Mouse (Mus musculus) heart, postnatal 4 days (tissue): ENCODE results near the gene Gm49392. TPM values are rescaled to one million over a fixed set of nuclear protein-coding genes. Genes with fewer than 3 reads are reported as not detected.

Experiments used
- total RNA-seq, 2 experiments: library from RNA; stranded (reverse); gene quantifications; 2 replicates each; pipeline ENCODE4 v1.2.3; 2021

The Gm49392 gene
- total RNA-seq, 2 experiments from 2014 or later, result 0.68 to 1.2 TPM

Other genes starting within 250 kb of the Gm49392 start
- gene BC051665, start 110.5 kb downstream of the Gm49392 start, total RNA-seq, result not detected
- not detected for gene Ctsll3, start 94.0 kb downstream of the Gm49392 start, total RNA-seq
- gene 4930486L24Rik, start 32.4 kb downstream of the Gm49392 start, total RNA-seq, result not detected
- 1 to 10 TPM; 6.1 to 7.2 TPM for gene Ctla2b, start 553 bp upstream of the Gm49392 start, total RNA-seq
- gene Tpbpb, start 8.0 kb upstream of the Gm49392 start, total RNA-seq, result not detected
- 1 to 10 TPM in 1 of 2 experiments, not detected in 1; 1.1 TPM for gene Gm49393, start 38.7 kb upstream of the Gm49392 start, total RNA-seq
- gene Gm49391, start 39.7 kb upstream of the Gm49392 start, total RNA-seq, result 1 to 10 TPM; 1.8 to 3.6 TPM
- 100 to 1,000 TPM; 106 to 123 TPM for gene Ctla2a, start 39.7 kb upstream of the Gm49392 start, total RNA-seq
- not detected for gene Tpbpa, start 45.1 kb upstream of the Gm49392 start, total RNA-seq
- not detected for gene Ctsj, start 109.1 kb upstream of the Gm49392 start, total RNA-seq
- not detected for gene Ctsq, start 143.7 kb upstream of the Gm49392 start, total RNA-seq